Mouse (Mus musculus): ENCODE data around the gene Dclre1a.

The Dclre1a gene

GRCm38 (mm10) chr19:56547456-56548229, at the start of gene Dclre1a:
Dclre1a (minus strand) TSS chr19:56548222.
- DNase-seq (ENCODE audit: low spot score), result no peak

GRCm38 (mm10) chr19:56592472-56592871, 44.5 kb upstream of the Dclre1a start:
- no peak for DNase-seq (ENCODE audit: low spot score)

GRCm38 (mm10) chr19:56590250-56590649, 42.2 kb upstream of the Dclre1a start:
- DNase-seq (ENCODE audit: low spot score), result no peak

GRCm38 (mm10) chr19:56589455-56589854, 41.4 kb upstream of the Dclre1a start:
- no peak for DNase-seq (ENCODE audit: low spot score)

DNA sequence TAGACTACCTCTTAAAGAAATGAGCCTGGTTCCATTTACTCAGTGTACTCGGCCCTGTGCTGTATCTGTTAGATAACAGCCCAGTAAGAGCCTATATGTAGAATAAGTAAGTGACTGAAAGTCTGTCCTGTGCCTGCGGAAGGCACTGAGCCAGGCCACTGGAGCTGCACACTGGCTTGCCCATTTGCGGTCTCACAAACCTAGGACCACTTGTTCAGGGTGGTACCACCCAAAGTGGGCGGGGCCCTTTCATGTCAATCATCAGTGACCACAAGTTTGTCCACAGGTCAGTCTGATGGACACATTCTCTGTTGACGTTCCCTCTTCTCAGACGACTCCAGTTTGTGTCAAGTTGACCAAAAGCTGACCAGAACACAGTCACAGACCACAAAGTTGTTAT, 41.0 kb upstream of the Dclre1a start:
- DNase-seq (ENCODE audit: low spot score), result no peak

GRCm38 (mm10) chr19:56588205-56588626, 40.2 kb upstream of the Dclre1a start:
- DNase-seq (ENCODE audit: low spot score), result no peak

- DNase-seq (ENCODE audit: low spot score), result no peak
Measured at GRCm38 (mm10) chr19:56586320-56586719, 38.3 kb upstream of the Dclre1a start.

GRCm38 (mm10) chr19:56584288-56584687, 36.3 kb upstream of the Dclre1a start:
- no peak for DNase-seq (ENCODE audit: low spot score)

DNA sequence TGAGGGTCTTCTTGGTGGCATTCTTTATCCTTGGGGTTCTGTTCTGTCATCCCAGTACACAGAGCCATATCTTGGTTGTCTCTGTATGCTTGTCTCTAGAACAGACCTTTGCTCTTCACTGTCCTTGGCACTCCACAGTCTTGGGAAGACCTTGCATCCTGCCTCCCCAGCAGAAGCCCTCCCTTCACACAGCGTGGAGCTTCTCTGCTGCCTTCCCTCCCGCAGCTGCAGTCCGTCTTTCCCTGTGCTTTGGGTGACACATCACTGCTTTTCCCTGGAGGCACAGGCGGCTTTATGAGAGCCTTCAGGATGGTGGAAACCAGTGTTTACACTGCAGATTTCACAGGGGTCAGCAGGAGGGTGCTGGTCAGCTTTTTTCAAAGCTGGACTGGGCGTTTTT, 35.8 kb upstream of the Dclre1a start:
- DNase-seq (ENCODE audit: low spot score), result no peak

GRCm38 (mm10) chr19:56581981-56582380, 34.0 kb upstream of the Dclre1a start:
- DNase-seq (ENCODE audit: low spot score), result no peak

DNA sequence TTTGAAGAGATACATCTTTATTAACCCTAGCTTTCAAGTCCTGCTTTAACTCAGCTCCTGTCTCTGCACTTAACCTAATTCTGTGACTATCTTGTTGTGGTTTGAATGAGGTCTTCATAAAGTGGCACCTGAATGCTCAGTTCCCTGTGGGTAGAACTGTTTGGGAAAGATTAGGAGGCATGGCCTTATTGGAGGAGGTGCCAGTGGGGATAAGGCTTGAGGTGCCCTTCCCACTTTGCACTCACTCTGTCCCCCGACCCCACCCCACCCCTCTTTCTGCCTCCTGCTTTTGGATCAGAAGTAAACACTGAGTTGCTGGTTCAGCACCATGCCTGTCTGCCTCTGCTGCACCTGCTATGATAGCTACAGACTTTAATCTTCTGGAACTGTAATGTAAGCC, 29.8 kb upstream of the Dclre1a start:
- no peak for DNase-seq (ENCODE audit: low spot score)

DNA sequence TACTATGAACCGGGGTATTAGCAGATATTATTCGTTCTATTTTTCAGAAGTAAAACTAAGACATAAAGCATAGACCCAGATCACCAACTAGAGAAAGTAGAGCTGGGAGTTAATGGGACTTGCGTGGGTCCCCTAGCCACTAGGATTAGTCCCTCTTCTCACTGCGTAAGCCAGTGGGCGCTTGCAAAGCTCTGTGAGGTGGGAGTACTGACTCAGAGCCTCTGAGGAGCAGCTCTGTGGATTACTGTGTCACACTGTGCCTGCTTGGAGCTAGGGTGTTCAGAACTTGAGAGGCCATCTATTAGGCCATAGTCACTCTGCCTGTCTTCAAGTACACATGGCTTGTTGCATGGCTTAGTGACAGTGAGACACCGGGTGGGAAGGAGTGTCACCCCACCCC, 25.2 kb upstream of the Dclre1a start:
- DNase-seq (ENCODE audit: low spot score), result no peak

DNA sequence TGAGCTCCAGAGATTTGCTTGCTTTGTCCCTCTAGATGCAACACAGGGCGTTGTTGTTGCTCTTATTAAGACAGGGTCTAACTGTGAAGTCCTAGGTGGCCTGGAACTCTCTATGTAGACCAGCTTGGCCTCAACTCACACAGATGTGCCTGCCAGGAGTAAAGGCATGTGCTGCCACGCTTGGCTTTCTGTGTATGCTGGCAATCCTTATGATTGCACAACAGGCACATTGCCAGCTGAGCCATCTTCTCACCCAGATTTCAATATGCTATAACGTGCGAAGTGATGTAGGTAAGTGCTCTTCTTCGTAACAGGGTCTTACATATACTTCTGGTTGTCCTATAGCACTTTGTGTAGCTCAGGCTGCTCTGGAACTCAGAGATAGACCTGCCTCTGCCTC, 23.9 kb upstream of the Dclre1a start:
- DNase-seq (ENCODE audit: low spot score), result no peak

GRCm38 (mm10) chr19:56571234-56571633, 23.2 kb upstream of the Dclre1a start:
- no peak for DNase-seq (ENCODE audit: low spot score)

DNA sequence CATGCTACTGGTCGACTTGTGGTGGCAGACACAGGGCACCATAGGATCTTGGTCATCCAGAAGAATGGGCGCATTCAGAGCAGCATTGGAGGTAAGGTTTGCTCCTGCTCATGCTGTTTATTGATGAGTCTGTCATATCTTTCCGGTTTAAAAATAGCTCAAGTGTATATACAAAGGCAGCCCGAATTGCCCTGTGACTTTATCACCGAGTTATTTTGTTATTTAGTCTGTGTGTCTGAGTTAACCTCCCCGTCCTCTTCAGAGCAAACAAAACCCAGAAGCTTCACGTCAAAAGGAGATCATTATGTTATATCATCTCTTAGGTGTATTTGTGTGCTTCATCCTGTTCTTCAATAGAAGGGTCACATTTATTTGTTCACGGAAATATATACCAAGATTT, 22.8 kb upstream of the Dclre1a start:
- DNase-seq (ENCODE audit: low spot score), result no peak

- no peak for DNase-seq (ENCODE audit: low spot score)
Measured at GRCm38 (mm10) chr19:56566940-56567339, 18.9 kb upstream of the Dclre1a start.

GRCm38 (mm10) chr19:56566041-56566440, 18.0 kb upstream of the Dclre1a start:
- DNase-seq (ENCODE audit: low spot score), result no peak

DNA sequence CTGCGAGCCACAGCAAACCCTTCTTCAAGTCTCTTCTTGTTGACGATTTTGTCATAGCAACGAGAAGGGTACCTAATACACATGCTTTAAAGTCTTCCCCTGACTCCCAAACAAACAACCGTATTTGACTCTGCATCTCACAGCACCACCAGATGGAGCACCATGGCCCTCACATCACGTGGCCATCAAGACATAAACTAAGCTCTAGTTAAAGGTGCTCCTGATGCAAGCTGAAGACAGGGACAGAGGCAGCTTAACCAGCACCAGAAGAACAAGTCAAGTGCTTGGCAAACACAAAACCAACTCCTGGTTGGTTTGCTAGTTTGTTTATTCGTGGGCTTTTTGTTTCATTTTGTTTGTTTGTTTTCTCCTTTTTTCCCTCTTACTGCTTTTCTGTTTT, 17.3 kb upstream of the Dclre1a start:
- no peak for DNase-seq (ENCODE audit: low spot score)

DNA sequence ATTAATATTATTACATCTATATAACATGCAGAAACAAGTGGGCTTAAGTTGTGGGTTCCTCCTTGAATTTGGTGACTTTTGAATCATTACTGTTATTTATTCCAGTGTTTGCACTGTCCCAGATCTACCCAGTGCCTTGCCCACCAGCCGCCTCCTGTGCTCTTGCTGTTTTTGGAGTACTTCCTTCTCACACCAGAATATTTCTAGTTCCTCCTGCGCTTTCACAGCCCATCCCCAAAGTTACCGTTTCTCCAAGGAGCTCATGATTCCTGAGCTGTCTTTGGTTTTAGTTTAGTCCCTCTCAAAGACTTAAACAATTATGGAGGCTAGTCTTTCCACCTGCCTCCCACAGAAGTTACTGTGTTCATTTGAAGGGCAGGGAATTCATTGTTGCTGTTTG, 15.4 kb upstream of the Dclre1a start:
- DNase-seq (ENCODE audit: low spot score), result no peak

DNA sequence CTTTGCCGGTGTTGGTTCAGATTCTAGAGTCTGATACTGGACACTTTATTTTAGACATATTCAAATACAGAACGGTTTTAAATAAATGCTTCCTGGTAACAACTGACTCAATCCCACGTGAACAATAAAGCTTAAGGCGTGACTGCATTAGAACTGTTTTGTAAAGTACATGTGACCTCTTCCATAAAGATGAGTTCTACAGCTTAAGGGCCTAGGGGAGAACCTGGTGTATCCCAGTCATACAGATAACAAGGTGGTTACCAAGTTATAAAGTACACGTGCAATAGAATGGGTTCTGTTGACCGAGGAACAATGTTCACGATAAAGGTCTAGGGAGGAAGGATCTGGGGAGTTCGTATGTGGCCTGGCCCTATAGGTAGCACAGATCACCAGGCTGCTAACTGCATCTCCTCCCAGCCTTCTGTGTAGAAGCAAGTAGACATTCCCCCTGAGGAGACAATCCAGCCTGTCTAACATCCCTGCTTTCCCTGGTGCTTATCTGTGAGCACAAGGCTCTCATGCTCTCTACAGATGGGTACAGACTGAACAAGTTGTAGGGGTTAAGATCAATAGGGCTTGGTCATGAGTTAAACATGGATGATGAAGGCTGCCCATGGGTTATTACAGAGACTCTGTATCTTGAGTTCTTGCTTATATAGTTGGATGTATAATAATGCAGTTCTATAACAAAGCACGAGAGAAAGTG, 14.6 kb upstream of the Dclre1a start:
- DNase-seq (ENCODE audit: low spot score), result no peak

GRCm38 (mm10) chr19:56555972-56556371, 8.0 kb upstream of the Dclre1a start:
- DNase-seq (ENCODE audit: low spot score), result no peak

- DNase-seq (ENCODE audit: low spot score), result no peak
Measured at GRCm38 (mm10) chr19:56553177-56553576, 5.2 kb upstream of the Dclre1a start.

DNA sequence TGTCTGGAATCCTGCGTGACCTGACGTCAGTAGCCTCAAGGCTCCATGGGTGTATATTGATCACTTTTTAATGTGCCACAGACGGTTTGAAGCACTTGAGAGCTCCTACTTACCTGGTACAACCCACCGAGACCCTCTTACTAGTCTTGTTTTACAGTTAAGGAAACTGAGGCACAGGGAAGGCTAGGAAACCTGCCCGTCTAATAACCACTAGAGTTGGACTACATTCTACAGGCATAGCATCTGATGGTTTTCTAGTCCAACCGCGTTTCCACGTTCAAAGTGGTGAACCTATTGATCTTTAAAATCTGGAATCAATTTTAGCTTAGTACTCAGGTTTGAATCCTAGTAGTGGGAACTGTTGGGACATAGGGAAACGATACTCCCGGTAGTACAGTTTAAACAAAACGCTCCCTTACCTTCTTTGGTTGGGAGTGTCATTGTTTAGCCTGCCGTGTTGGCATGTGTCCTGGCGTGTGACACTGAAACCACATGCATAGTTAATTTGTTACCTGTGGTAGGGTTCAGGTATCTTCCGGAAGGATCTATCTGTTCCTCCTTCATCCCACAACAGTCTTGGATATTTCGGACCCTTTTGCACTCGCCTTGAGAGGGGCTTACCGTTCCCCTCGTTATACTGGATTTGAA, 1.1 kb upstream of the Dclre1a start:
- no peak for DNase-seq (ENCODE audit: low spot score)

All from ovary, postnatal 10 days (tissue).